Mouse (Mus musculus) gastrocnemius, adult 18-20 months (tissue): ENCODE data around the gene Ccl20. TPM values are rescaled to one million over a fixed set of nuclear protein-coding genes. Genes with fewer than 3 reads are reported as not detected.

Experiments used
- DNase-seq: peaks from one replicate; pipeline ENCODE4 v3.0.0; 2021; ENCODE audit warnings: low spot score
- total RNA-seq, 2 experiments: library from RNA; stranded (reverse); gene quantifications; 2 replicates each; pipeline ENCODE4 v1.2.3; 2021

Gene Ccl20
- total RNA-seq, 2 experiments from 2014 or later: not detected

GRCm38 (mm10) chr1:83138721-83139120 is 22.2 kb downstream of the Ccl20 start:
- DNase-seq: no peak

GRCm38 (mm10) chr1:83141510-83141909 is 24.9 kb downstream of the Ccl20 start:
- DNase-seq: no peak

- no peak for DNase-seq
Measured at GRCm38 (mm10) chr1:83142055-83142454, 25.5 kb downstream of the Ccl20 start.

- DNase-seq: no peak
Measured at GRCm38 (mm10) chr1:83146547-83146946, 30.0 kb downstream of the Ccl20 start.

GRCm38 (mm10) chr1:83150227-83150626 is 33.7 kb downstream of the Ccl20 start:
- DNase-seq: no peak

- DNase-seq: no peak
Measured at GRCm38 (mm10) chr1:83152961-83153360, 36.4 kb downstream of the Ccl20 start.

- no peak for DNase-seq
Measured at GRCm38 (mm10) chr1:83156876-83157275, 40.3 kb downstream of the Ccl20 start.

- peak; percentile 12 for DNase-seq
Measured at GRCm38 (mm10) chr1:83159603-83160002, 43.0 kb downstream of the Ccl20 start, which contains the start of gene Daw1. Gene Daw1, plus strand, starts transcription at chr1:83159752.

GRCm38 (mm10) chr1:83161658-83162057 is 45.1 kb downstream of the Ccl20 start:
- no peak for DNase-seq

GRCm38 (mm10) chr1:83164027-83164426 is 47.5 kb downstream of the Ccl20 start:
- no peak for DNase-seq

Other genes starting within 250 kb of the Ccl20 start
- gene A030005L19Rik, start 203.4 kb upstream of the Ccl20 start, total RNA-seq: not detected
- not detected for gene A030014E15Rik, start 191.8 kb upstream of the Ccl20 start, total RNA-seq
- gene Gm6217, start 185.4 kb upstream of the Ccl20 start, total RNA-seq: not detected
- not detected for gene A030003K21Rik, start 173.4 kb upstream of the Ccl20 start, total RNA-seq
- gene Gm7544, start 160.8 kb upstream of the Ccl20 start, total RNA-seq: not detected
- gene Gm47955, start 156.5 kb upstream of the Ccl20 start, total RNA-seq: not detected
- not detected for gene Gm47959, start 116.2 kb upstream of the Ccl20 start, total RNA-seq
- not detected for gene Slc19a3, start 78.3 kb upstream of the Ccl20 start, total RNA-seq
- not detected for gene Krtap28-10, start 74.3 kb upstream of the Ccl20 start, total RNA-seq
- not detected for gene Gm47969, start 71.8 kb upstream of the Ccl20 start, total RNA-seq
- not detected for gene A030005K14Rik, start 57.4 kb upstream of the Ccl20 start, total RNA-seq
- gene Krtap28-13, start 55.8 kb upstream of the Ccl20 start, total RNA-seq: not detected
- not detected for gene Daw1, start 43.0 kb downstream of the Ccl20 start, total RNA-seq